Mouse (Mus musculus) testis, adult 2 months (tissue): ENCODE results near the gene Ctnna2. TPM values are rescaled to one million over a fixed set of nuclear protein-coding genes. Genes with fewer than 3 reads are reported as not detected.

ENCODE experiments used
- H3K27ac ChIP-seq: fragments of 200-500 bp; 2 replicates; pipeline ENCODE4 v1.5.1; 2012; ENCODE audit warnings: low read depth, low read length; ENCODE audit not compliant: control insufficient read depth, insufficient read depth
- H3K27me3 ChIP-seq: fragments of 200-500 bp; 2 replicates; pipeline ENCODE4 v1.6.1; 2012; ENCODE audit warnings: mild to moderate bottlenecking, low read length, moderate library complexity; ENCODE audit not compliant: control insufficient read depth, insufficient read depth
- H3K36me3 ChIP-seq: fragments of 200-500 bp; 2 replicates; pipeline ENCODE4 v1.6.1; 2012; ENCODE audit warnings: mild to moderate bottlenecking, low read length; ENCODE audit not compliant: control insufficient read depth, insufficient read depth
- H3K4me1 ChIP-seq: fragments of 200-500 bp; 2 replicates; pipeline ENCODE4 v1.6.1; 2012; ENCODE audit warnings: low read length; ENCODE audit not compliant: control insufficient read depth, insufficient read depth
- H3K4me3 ChIP-seq: fragments of 200-500 bp; 2 replicates; pipeline ENCODE4 v1.5.1; 2012; ENCODE audit warnings: low read depth, mild to moderate bottlenecking, low read length, moderate library complexity, mixed read lengths; ENCODE audit not compliant: control insufficient read depth
- CTCF ChIP-seq: fragments of 200-500 bp; IDR thresholded peaks from 2 replicates; pipeline ENCODE4 v1.5.1; 2012; ENCODE audit warnings: low read depth, mild to moderate bottlenecking, inconsistent platforms, low read length, moderate library complexity; ENCODE audit not compliant: control insufficient read depth, insufficient read depth, insufficient replicate concordance
- POLR2A ChIP-seq: fragments of 200-500 bp; IDR thresholded peaks from 2 replicates; pipeline ENCODE4 v1.6.1; 2012; ENCODE audit warnings: low read depth, mild to moderate bottlenecking, inconsistent platforms, low read length, moderate library complexity; ENCODE audit not compliant: control insufficient read depth
- polyA plus RNA-seq: library from polyadenylated mRNA; depleted of rRNA; stranded (reverse); fragments of >200 nt; gene quantifications from 2 replicates; pipeline ENCODE4 v1.2.3, GENCODE M21; 2012

Ctnna2 gene
- polyA plus RNA-seq, 1 experiment = 7.2 TPM

GRCm38 (mm10) chr6:77286317-77286716, 693.2 kb downstream of the Ctnna2 start:
- no peak for TF ChIP-seq POLR2A
- TF ChIP-seq CTCF = no peak
- no peaks in the 10 kb centered on the region for H3K27me3 ChIP-seq
- H3K4me1 ChIP-seq = no peaks in the 10 kb centered on the region
- H3K4me3 ChIP-seq = no peak overlapping the region
- no peak overlapping the region for H3K27ac ChIP-seq
- H3K36me3 ChIP-seq = no peaks in the 10 kb centered on the region

- no peaks in the 10 kb centered on the region for H3K4me1 ChIP-seq
- TF ChIP-seq POLR2A = no peak
- no peak for TF ChIP-seq CTCF
- no peaks in the 10 kb centered on the region for H3K27me3 ChIP-seq
- no peak overlapping the region for H3K27ac ChIP-seq
- H3K4me3 ChIP-seq = no peak overlapping the region
- no peaks in the 10 kb centered on the region for H3K36me3 ChIP-seq
Observed at GRCm38 (mm10) chr6:77278794-77279193, 700.7 kb downstream of the Ctnna2 start.

- Histone ChIP-seq H3K36me3 (no peaks in the 10 kb centered on the region), H3K27ac (no peak overlapping the region), H3K27me3 (no peaks in the 10 kb centered on the region), H3K4me1 (no peaks in the 10 kb centered on the region), H3K4me3 (no peak overlapping the region)
- no peak for TF ChIP-seq CTCF
- TF ChIP-seq POLR2A = no peak
Observed at GRCm38 (mm10) chr6:77265163-77265562, 714.3 kb downstream of the Ctnna2 start.

GRCm38 (mm10) chr6:77257358-77258105, 722.0 kb downstream of the Ctnna2 start:
- no peaks in the 10 kb centered on the region for H3K27me3 ChIP-seq
- no peaks in the 10 kb centered on the region for H3K4me1 ChIP-seq
- H3K4me3 ChIP-seq = no peak overlapping the region
- H3K27ac ChIP-seq = no peak overlapping the region
- TF ChIP-seq POLR2A = no peak
- no peak for TF ChIP-seq CTCF
- no peaks in the 10 kb centered on the region for H3K36me3 ChIP-seq

- no peaks in the 10 kb centered on the region for H3K27me3 ChIP-seq
- H3K4me3 ChIP-seq = no peak overlapping the region
- no peak for TF ChIP-seq CTCF
- no peak for TF ChIP-seq POLR2A
- H3K36me3 ChIP-seq = no peaks in the 10 kb centered on the region
- no peak overlapping the region for H3K27ac ChIP-seq
- H3K4me1 ChIP-seq = no peaks in the 10 kb centered on the region
Observed at GRCm38 (mm10) chr6:77256348-77256747, 723.2 kb downstream of the Ctnna2 start.

GRCm38 (mm10) chr6:77253480-77253879, 726.0 kb downstream of the Ctnna2 start:
- TF ChIP-seq POLR2A = no peak
- TF ChIP-seq CTCF = no peak
- Histone ChIP-seq H3K4me1 (no peaks in the 10 kb centered on the region), H3K36me3 (no peaks in the 10 kb centered on the region), H3K27ac (no peak overlapping the region), H3K4me3 (no peak overlapping the region), H3K27me3 (no peaks in the 10 kb centered on the region)

- peaks cover 17% of the 10 kb centered on the region for H3K4me1 ChIP-seq
- TF ChIP-seq POLR2A (no peak), CTCF (no peak)
- H3K27me3 ChIP-seq = no peaks in the 10 kb centered on the region
- no peaks in the 10 kb centered on the region for H3K36me3 ChIP-seq
- no peak overlapping the region for H3K27ac ChIP-seq
- H3K4me3 ChIP-seq = peak overlapping the region; percentile 40
Observed at GRCm38 (mm10) chr6:77243541-77244231, 735.8 kb downstream of the Ctnna2 start.
